In the genomic region with DNA sequence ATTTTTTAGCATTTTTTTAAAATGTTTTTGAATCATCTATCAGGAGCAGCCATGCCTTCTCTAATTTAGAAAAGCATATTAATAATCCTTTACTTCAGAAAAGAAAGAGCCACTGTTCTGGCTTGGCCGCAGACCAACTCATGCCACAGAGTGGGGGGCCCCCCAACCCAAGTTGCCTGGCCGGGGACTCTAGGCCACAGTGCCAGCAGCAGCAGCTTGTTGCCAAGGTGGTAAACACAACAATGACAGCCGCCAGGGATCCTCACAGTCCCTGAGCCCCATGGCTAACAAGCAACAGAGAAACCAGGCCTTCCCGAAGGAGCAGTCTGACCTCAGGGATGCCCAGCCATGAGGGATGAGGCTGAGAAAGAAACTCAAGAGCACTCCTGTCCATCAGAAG, we compare ENCODE assay signal across 8 mouse cellular contexts.
DNase-seq lines count a peak whose midpoint lies in the region; ATAC-seq and TF ChIP-seq lines count a peak whose summit lies in the region.

No protein-coding gene starts in this region.

- peaks cover 14% of the 10 kb centered on the region; the same call in 1 of the 2 replicates for H3K36me3 ChIP-seq in neural tube, embryonic 12.5 days
- peaks cover 3% of the 10 kb centered on the region; the same call in 1 of the 2 replicates for H3K36me3 ChIP-seq in heart, embryonic 11.5 days (ENCODE audit: control insufficient read depth, insufficient read depth, low read length)
- H3K36me3 ChIP-seq in stomach, embryonic 16.5 days (ENCODE audit: control insufficient read depth, insufficient read depth, low read length), result no peaks in the 10 kb centered on the region

- H3K4me2 ChIP-seq in neural tube, embryonic 12.5 days (replicated peaks), result peak overlapping the region; percentile 2; the same call in 1 of the 2 replicates
- H3K4me2 ChIP-seq in heart, embryonic 11.5 days, result no peak overlapping the region
- H3K4me2 ChIP-seq in stomach, embryonic 16.5 days (ENCODE audit: low read depth, low read length), result no peak overlapping the region

- WGBS in neural tube, embryonic 12.5 days, result 51% methylated on average over 4 of the region's 4 CpGs
- WGBS in heart, embryonic 11.5 days (ENCODE audit: insufficient replicate concordance), result 58% methylated on average over 4 of the region's 4 CpGs
- 67% methylated on average over 4 of the region's 4 CpGs for WGBS in stomach, embryonic 16.5 days

- intact Hi-C loops in left cerebral cortex, adult 2 months (cut with DNase I), result no loop called here

- H3K9ac ChIP-seq in neural tube, embryonic 12.5 days, result no peak overlapping the region
- H3K9ac ChIP-seq in heart, embryonic 11.5 days (ENCODE audit: low read depth, low read length), result 0 out of 2 replicates have a peak overlapping the region, but pooled peaks have one; percentile 4
- H3K9ac ChIP-seq in stomach, embryonic 16.5 days (ENCODE audit: low read length), result 0 out of 2 replicates have a peak overlapping the region, but pooled peaks have one; percentile 34

- no peaks in the 10 kb centered on the region for H3K9me3 ChIP-seq in neural tube, embryonic 12.5 days
- H3K9me3 ChIP-seq in heart, embryonic 11.5 days (replicated peaks; ENCODE audit: control insufficient read depth, low read length), result no peaks in the 10 kb centered on the region
- no peaks in the 10 kb centered on the region for H3K9me3 ChIP-seq in stomach, embryonic 16.5 days (replicated peaks; ENCODE audit: control insufficient read depth, low read length)

- DNase-seq in neural tube, embryonic 10.5 days (ENCODE audit: extremely low spot score, low spot score), result no peak
- DNase-seq in left cerebral cortex, adult 2 months (ENCODE audit: extremely low spot score in 1 of 2, low spot score in 2 of 2), result peak; percentile 29 to 44
- DNase-seq in liver, result no peak
- DNase-seq in T-cell, adult 2 months (ENCODE audit: low spot score), result no peak
- no peak for DNase-seq in kidney, adult 9 months

- H3K4me3 ChIP-seq in neural tube, embryonic 12.5 days, result no peak overlapping the region
- H3K4me3 ChIP-seq in heart, embryonic 11.5 days (ENCODE audit: low read depth, low read length), result no peak overlapping the region
- H3K4me3 ChIP-seq in left cerebral cortex, adult 2 months, result no peak overlapping the region
- H3K4me3 ChIP-seq in stomach, embryonic 16.5 days (replicated peaks; ENCODE audit: low read length), result no peak overlapping the region

- no peaks in the 10 kb centered on the region for H3K27me3 ChIP-seq in neural tube, embryonic 12.5 days (replicated peaks)
- no peaks in the 10 kb centered on the region for H3K27me3 ChIP-seq in heart, embryonic 11.5 days (ENCODE audit: control insufficient read depth, insufficient read depth, low read length)
- no peaks in the 10 kb centered on the region for H3K27me3 ChIP-seq in stomach, embryonic 16.5 days (ENCODE audit: control insufficient read depth, insufficient read depth, low read length)

- no peak for TF ChIP-seq CTCF in left cerebral cortex, adult 2 months (IDR thresholded peaks at IDR 0.05)

- H3K27ac ChIP-seq in neural tube, embryonic 12.5 days, result no peak overlapping the region
- no peak overlapping the region for H3K27ac ChIP-seq in heart, embryonic 11.5 days (ENCODE audit: low read depth, low read length)
- H3K27ac ChIP-seq in left cerebral cortex, adult 2 months, result peak overlapping the region; percentile 9; the same call in 1 of the 2 replicates
- no peak overlapping the region for H3K27ac ChIP-seq in stomach, embryonic 16.5 days (ENCODE audit: low read length)

- no peak for ATAC-seq in neural tube, embryonic 12.5 days (ENCODE audit: low FRiP score, low read depth)
- ATAC-seq in heart, embryonic 11.5 days (replicated peaks; ENCODE audit: insufficient number of reproducible peaks, low FRiP score, low TSS enrichment), result no peak
- ATAC-seq in stomach, embryonic 16.5 days (ENCODE audit: insufficient read depth, low FRiP score), result no peak

- H3K4me1 ChIP-seq in neural tube, embryonic 12.5 days, result peaks cover 74% of the 10 kb centered on the region
- peaks cover 68% of the 10 kb centered on the region for H3K4me1 ChIP-seq in heart, embryonic 11.5 days (ENCODE audit: control insufficient read depth, insufficient read depth, low read length)
- peaks cover 30% of the 10 kb centered on the region for H3K4me1 ChIP-seq in stomach, embryonic 16.5 days (ENCODE audit: control insufficient read depth, insufficient read depth, low read length)

Comparison
In these comparisons a context has a peak if more than half of its experiments do, and no peak if none do; other contexts are left out.
1. DNase-seq: peak in left cerebral cortex, adult 2 months (2 of 2); none in neural tube, embryonic 10.5 days (single experiment), liver (single experiment), T-cell, adult 2 months (single experiment) and kidney, adult 9 months (single experiment).